Mouse (Mus musculus): ENCODE results near the gene Dact2.

GRCm38 (mm10) chr17:14250401-14250800 is 46.3 kb upstream of the Dact2 start:
- TF ChIP-seq CHD2 (IDR thresholded peaks at IDR 0.05; ENCODE audit: low read length): no peak
- no peak for TF ChIP-seq JUN (IDR thresholded peaks at IDR 0.05; ENCODE audit: insufficient read depth, low read depth, low read length)

Data from CH12.LX (cell line).